Mouse (Mus musculus) intestine, embryonic 14.5 days (tissue): ENCODE data around the gene Pex11a. TPM values are rescaled to one million over a fixed set of nuclear protein-coding genes. Genes with fewer than 3 reads are reported as not detected.

ENCODE experiments used
- ATAC-seq: fragments of 200-750 bp; cut with Nextera tagmentation; replicated peaks from 2 replicates; pipeline ENCODE4 v1.8.0; 2017; ENCODE audit warnings: low read depth, moderate number of reproducible peaks, moderate TSS enrichment, moderate library complexity; ENCODE audit not compliant: low FRiP score, low TSS enrichment
- DNase-seq: peaks from one replicate; pipeline ENCODE4 v3.0.0-alpha.2; 2018; ENCODE audit warnings: low spot score
- H3K27ac ChIP-seq: fragments of 300-500 bp; sonication (generic); 2 replicates; pipeline ENCODE4 v1.5.1; 2014; ENCODE audit warnings: low read depth, mild to moderate bottlenecking, control low read depth
- H3K27me3 ChIP-seq: fragments of 300-500 bp; sonication (generic); replicated peaks from 2 replicates; pipeline ENCODE4 v1.6.1; 2014; ENCODE audit warnings: low read length, control low read depth; ENCODE audit not compliant: control insufficient read depth, insufficient read depth
- H3K36me3 ChIP-seq: fragments of 300-500 bp; sonication (generic); 2 replicates; pipeline ENCODE4 v1.6.1; 2014; ENCODE audit warnings: low read length, control low read depth; ENCODE audit not compliant: control insufficient read depth, insufficient read depth
- H3K4me1 ChIP-seq: fragments of 300-500 bp; sonication (generic); replicated peaks from 2 replicates; pipeline ENCODE4 v1.6.1; 2014; ENCODE audit warnings: low read length, control low read depth, mixed read lengths; ENCODE audit not compliant: control insufficient read depth, insufficient read depth
- H3K4me2 ChIP-seq: fragments of 300-500 bp; sonication (generic); 2 replicates; pipeline ENCODE4 v1.6.1; 2014; ENCODE audit warnings: low read length
- H3K4me3 ChIP-seq: fragments of 300-500 bp; sonication (generic); 2 replicates; pipeline ENCODE4 v1.5.1; 2014; ENCODE audit warnings: low read depth, low read length, control low read depth, mixed read lengths
- H3K9ac ChIP-seq: fragments of 300-500 bp; sonication (generic); 2 replicates; pipeline ENCODE4 v1.6.1; 2014; ENCODE audit warnings: mild to moderate bottlenecking, low read length
- H3K9me3 ChIP-seq: fragments of 300-500 bp; sonication (generic); 2 replicates; pipeline ENCODE4 v1.6.1; 2016; ENCODE audit warnings: low read length, control low read depth; ENCODE audit not compliant: control insufficient read depth
- WGBS: fragments of 180-500 bp; shearing (Covaris S2); extraction: QIAGEN DNeasy Blood & Tissue Kit; methylation state at CpG from one replicate; pipeline ENCODE4 v1.1.7; 2014; 5-methylcytosine and 5-hydroxymethylcytosine counted together
- polyA plus RNA-seq: library from polyadenylated mRNA; unstranded; fragments of >200 nt; fragmentation: Nextera tagmentation; extraction: Ambion mirVana; gene quantifications from 2 replicates; pipeline ENCODE4 v1.2.1, GENCODE M21; 2014

Gene Pex11a
- polyA plus RNA-seq, 1 experiment from 2014 or later, result 9.3 TPM

DNA sequence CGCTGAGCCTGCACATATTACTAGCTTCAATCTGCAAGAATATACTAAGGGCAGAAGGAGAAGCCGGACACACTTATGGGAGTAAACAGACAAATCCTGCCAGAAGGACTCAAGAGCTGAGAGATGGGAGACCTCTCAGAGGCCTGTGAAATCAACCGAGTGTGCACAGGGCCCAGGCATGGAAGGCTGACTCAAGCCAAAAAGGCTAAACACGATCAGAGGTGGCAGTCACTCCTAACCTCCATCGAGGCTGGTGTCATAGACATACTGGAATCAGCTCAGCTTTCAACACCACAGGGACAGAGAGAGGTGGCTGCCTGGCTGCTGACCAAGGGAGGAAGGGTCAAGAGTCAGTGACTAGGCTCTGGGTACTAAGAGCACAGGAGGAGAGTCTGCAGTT lies 37.7 kb downstream of the Pex11a start:
- Histone ChIP-seq H3K4me2 (no peak overlapping the region), H3K36me3 (peaks cover 81% of the 10 kb centered on the region), H3K9ac (no peak overlapping the region), H3K27ac (no peak overlapping the region), H3K4me3 (no peak overlapping the region), H3K9me3 (no peaks in the 10 kb centered on the region), H3K27me3 (0 out of 2 replicates have a peak, but pooled peaks cover 3% of the 10 kb centered on the region), H3K4me1 (no peaks in the 10 kb centered on the region)
- DNase-seq, result no peak
- no peak for ATAC-seq
- 88% methylated on average over 5 of the region's 5 CpGs for WGBS

DNA sequence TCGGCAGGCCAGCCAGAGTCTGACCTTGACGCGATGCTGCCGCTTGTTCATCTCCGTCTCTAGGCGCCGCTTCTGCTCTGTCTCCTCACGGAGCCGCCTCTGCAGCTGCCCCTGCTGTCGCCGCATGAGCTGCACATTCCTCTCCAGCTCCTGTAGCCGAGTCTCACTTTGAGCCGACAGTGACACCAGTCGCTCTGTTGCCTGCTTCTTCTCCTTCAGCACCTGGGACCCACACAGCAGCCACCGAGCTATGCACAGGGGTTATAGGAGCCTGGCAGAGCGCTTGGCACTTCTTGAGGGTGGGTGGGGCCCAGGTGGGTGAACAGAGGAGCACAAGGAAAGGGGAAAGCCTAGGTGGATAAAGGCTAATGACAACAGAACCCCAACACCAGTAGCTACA lies 40.2 kb downstream of the Pex11a start:
- 79% methylated on average over 16 of the region's 16 CpGs for WGBS
- Histone ChIP-seq H3K27me3 (no peaks in the 10 kb centered on the region), H3K9ac (no peak overlapping the region), H3K4me3 (no peak overlapping the region), H3K4me2 (no peak overlapping the region), H3K27ac (no peak overlapping the region), H3K4me1 (no peaks in the 10 kb centered on the region), H3K9me3 (no peaks in the 10 kb centered on the region), H3K36me3 (peaks cover 88% of the 10 kb centered on the region)
- DNase-seq (no peak), ATAC-seq (no peak)

DNA sequence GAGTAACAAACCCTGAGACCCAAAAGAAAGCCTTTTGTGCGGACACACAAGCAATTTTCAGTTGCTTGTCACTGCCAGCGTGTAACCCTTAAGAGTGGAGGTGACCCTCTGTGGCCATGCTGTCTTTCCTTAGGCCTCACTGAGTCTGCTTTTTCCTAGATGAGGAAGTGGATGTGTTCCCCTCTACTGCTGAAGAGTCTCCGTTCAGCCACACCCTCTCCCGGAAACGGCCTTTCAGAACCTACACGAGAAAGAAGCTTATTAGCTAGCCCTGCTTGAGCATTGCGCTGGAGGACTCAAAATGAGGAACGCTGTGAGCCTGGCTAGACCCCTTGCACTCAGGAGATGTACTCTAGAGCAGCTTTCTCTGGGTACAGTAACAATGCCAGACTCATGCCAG lies 46.4 kb downstream of the Pex11a start:
- ATAC-seq, result no peak
- WGBS, result 87% methylated on average over 8 of the region's 8 CpGs
- Histone ChIP-seq H3K4me2 (no peak overlapping the region), H3K27ac (no peak overlapping the region), H3K4me1 (no peaks in the 10 kb centered on the region), H3K9ac (no peak overlapping the region), H3K36me3 (peaks cover 91% of the 10 kb centered on the region), H3K9me3 (no peaks in the 10 kb centered on the region), H3K4me3 (no peak overlapping the region), H3K27me3 (no peaks in the 10 kb centered on the region)
- no peak for DNase-seq

Other genes with a start within 250 kb of the Pex11a start
- 0.08 TPM in 1 of 2 replicates, not detected in the other for gene Rhcg, start 125.5 kb downstream of the Pex11a start, polyA plus RNA-seq
- 11.0 and 11.2 TPM in 2 replicates for gene Ticrr, start 82.9 kb downstream of the Pex11a start, polyA plus RNA-seq
- gene Kif7, start 27.4 kb downstream of the Pex11a start, polyA plus RNA-seq, result 3.8 and 4.1 TPM in 2 replicates
- gene Plin1, start 10.2 kb downstream of the Pex11a start, polyA plus RNA-seq, result not detected in 2 replicates
- 0.18 and 0.23 TPM in 2 replicates for gene Wdr93, start within 50 bp of the Pex11a start, polyA plus RNA-seq
- 0.13 and 0.19 TPM in 2 replicates for gene Mesp1, start 50.7 kb upstream of the Pex11a start, polyA plus RNA-seq
- 1.1 and 1.5 TPM in 2 replicates for gene Mesp2, start 67.6 kb upstream of the Pex11a start, polyA plus RNA-seq
- gene Anpep, start 117.9 kb upstream of the Pex11a start, polyA plus RNA-seq, result 88.2 and 94.9 TPM in 2 replicates
- gene Ap3s2, start 177.5 kb upstream of the Pex11a start, polyA plus RNA-seq, result 30.0 and 30.9 TPM in 2 replicates
- gene Arpin, start 192.2 kb upstream of the Pex11a start, polyA plus RNA-seq, result 46.7 and 51.0 TPM in 2 replicates